Mouse (Mus musculus): Measurements from ENCODE around the gene Olfr692. TPM values are rescaled to one million over a fixed set of nuclear protein-coding genes. Genes with fewer than 3 reads are reported as not detected.

Olfr692 gene
- polyA plus RNA-seq, 1 experiment from 2014 or later, result 0.35 TPM

DNA sequence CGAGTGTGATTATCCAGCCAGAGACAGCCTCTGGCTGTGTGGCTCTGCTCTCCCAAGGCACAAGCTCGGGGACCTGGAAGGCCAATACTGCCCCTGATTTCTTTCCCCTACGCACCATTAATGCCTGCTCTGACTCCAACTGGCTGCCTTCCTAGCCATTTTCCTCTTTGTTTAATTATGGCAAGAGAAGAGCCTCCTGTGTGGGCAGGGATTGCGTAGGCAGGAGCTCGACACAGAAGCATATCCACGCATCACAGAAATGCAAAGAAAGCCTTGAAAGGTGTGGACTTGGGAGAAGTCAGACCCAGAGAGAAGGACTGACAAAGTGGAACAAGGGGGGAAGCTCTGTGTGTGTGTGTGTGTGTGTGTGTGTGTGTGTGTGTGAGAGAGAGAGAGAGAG is 46.4 kb downstream of the Olfr692 start:
- no peak for ATAC-seq (ENCODE audit: low read depth)
- H3K27me3 ChIP-seq (replicated peaks; ENCODE audit: control insufficient read depth, insufficient read depth, low read length), result no peaks in the 10 kb centered on the region
- H3K4me1 ChIP-seq (ENCODE audit: control insufficient read depth, insufficient read depth, low read length), result no peaks in the 10 kb centered on the region
- H3K4me2 ChIP-seq (ENCODE audit: low read depth, low read length), result no peak overlapping the region
- no peak for DNase-seq (ENCODE audit: low spot score)
- no peak overlapping the region for H3K27ac ChIP-seq (replicated peaks; ENCODE audit: low read depth, low read length)
- H3K36me3 ChIP-seq (ENCODE audit: control insufficient read depth, insufficient read depth, low read length), result no peaks in the 10 kb centered on the region
- H3K9ac ChIP-seq (ENCODE audit: low read depth, low read length), result no peak overlapping the region
- no peaks in the 10 kb centered on the region for H3K9me3 ChIP-seq (ENCODE audit: control insufficient read depth, low read length)
- WGBS, result 56% methylated on average over 6 of the region's 6 CpGs
- no peak overlapping the region for H3K4me3 ChIP-seq (ENCODE audit: low read depth, low read length)

DNA sequence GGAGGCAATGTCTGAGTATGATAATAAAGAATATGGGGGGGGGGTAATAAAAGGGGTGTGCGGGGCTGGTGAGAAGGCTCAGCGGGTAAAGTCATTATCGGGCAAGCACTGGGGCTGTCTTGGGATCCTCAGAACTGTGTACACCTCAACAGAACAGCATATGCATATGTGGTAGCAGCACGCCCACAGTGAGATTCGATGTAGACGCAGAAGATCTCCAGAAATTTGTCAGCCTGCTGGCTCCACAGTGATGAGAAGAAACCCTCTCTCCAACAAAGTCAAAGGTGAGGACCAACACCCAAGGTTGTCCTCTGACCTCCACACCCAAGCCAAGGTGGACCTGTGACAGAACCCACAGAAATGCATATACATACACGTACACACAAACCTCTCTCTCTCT is 48.5 kb downstream of the Olfr692 start:
- Histone ChIP-seq H3K4me2 (ENCODE audit: low read depth, low read length) (no peak overlapping the region), H3K9me3 (ENCODE audit: control insufficient read depth, low read length) (no peaks in the 10 kb centered on the region), H3K27ac (replicated peaks; ENCODE audit: low read depth, low read length) (no peak overlapping the region), H3K27me3 (replicated peaks; ENCODE audit: control insufficient read depth, insufficient read depth, low read length) (no peaks in the 10 kb centered on the region), H3K4me1 (ENCODE audit: control insufficient read depth, insufficient read depth, low read length) (no peaks in the 10 kb centered on the region), H3K9ac (ENCODE audit: low read depth, low read length) (no peak overlapping the region), H3K4me3 (ENCODE audit: low read depth, low read length) (no peak overlapping the region), H3K36me3 (ENCODE audit: control insufficient read depth, insufficient read depth, low read length) (no peaks in the 10 kb centered on the region)
- no peak for DNase-seq (ENCODE audit: low spot score)
- 91% methylated on average over 7 of the region's 7 CpGs for WGBS
- no peak for ATAC-seq (ENCODE audit: low read depth)

DNA sequence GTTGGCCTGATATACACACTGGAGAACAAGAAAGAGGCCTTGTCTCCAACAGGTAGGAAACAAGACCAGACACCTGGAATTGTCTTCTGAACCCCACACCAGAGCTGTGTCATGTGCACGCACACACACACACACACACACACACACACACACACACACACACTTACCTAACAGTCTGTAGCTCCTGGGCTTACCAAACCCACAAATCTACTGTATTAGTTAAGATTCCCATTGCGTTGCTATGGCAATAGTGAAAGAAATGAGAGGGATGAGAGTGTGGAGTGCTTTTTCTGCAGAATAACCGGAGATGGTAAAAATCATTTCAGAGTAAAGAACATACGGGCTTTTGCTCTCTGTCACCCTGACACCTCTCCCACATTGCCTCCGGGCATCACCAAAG is 50.1 kb downstream of the Olfr692 start:
- ATAC-seq (ENCODE audit: low read depth) (no peak), DNase-seq (ENCODE audit: low spot score) (no peak)
- Histone ChIP-seq H3K27me3 (replicated peaks; ENCODE audit: control insufficient read depth, insufficient read depth, low read length) (no peaks in the 10 kb centered on the region), H3K9me3 (ENCODE audit: control insufficient read depth, low read length) (no peaks in the 10 kb centered on the region), H3K9ac (ENCODE audit: low read depth, low read length) (no peak overlapping the region), H3K4me1 (ENCODE audit: control insufficient read depth, insufficient read depth, low read length) (no peaks in the 10 kb centered on the region), H3K27ac (replicated peaks; ENCODE audit: low read depth, low read length) (no peak overlapping the region), H3K4me3 (ENCODE audit: low read depth, low read length) (no peak overlapping the region), H3K4me2 (ENCODE audit: low read depth, low read length) (no peak overlapping the region), H3K36me3 (ENCODE audit: control insufficient read depth, insufficient read depth, low read length) (no peaks in the 10 kb centered on the region)
- 79% methylated on average over 5 of the region's 5 CpGs for WGBS

Other genes starting within 250 kb of the Olfr692 start
- gene Olfr683, start 221.2 kb upstream of the Olfr692 start, polyA plus RNA-seq (2014; fragmentation: Nextera tagmentation; extraction: Ambion mirVana), result not detected in 2 replicates
- not detected in 2 replicates for gene Olfr684, start 204.6 kb upstream of the Olfr692 start, polyA plus RNA-seq (2014; fragmentation: Nextera tagmentation; extraction: Ambion mirVana)
- 0.10 and 0.31 TPM in 2 replicates for gene Olfr685, start 182.2 kb upstream of the Olfr692 start, polyA plus RNA-seq (2014; fragmentation: Nextera tagmentation; extraction: Ambion mirVana)
- not detected in 2 replicates for gene Olfr686, start 160.7 kb upstream of the Olfr692 start, polyA plus RNA-seq (2014; fragmentation: Nextera tagmentation; extraction: Ambion mirVana)
- gene Olfr688, start 80.1 kb upstream of the Olfr692 start, polyA plus RNA-seq (2014; fragmentation: Nextera tagmentation; extraction: Ambion mirVana), result not detected in 2 replicates
- 0.18 TPM in 2 replicates for gene Olfr689, start 57.1 kb upstream of the Olfr692 start, polyA plus RNA-seq (2014; fragmentation: Nextera tagmentation; extraction: Ambion mirVana)
- not detected in 2 replicates for gene Olfr690, start 34.1 kb upstream of the Olfr692 start, polyA plus RNA-seq (2014; fragmentation: Nextera tagmentation; extraction: Ambion mirVana)
- 0.34 TPM in 1 of 2 replicates, not detected in the other for gene Olfr691, start 26.0 kb upstream of the Olfr692 start, polyA plus RNA-seq (2014; fragmentation: Nextera tagmentation; extraction: Ambion mirVana)
- 0.42 TPM in 1 of 2 replicates, not detected in the other for gene Gm5901, start 6.8 kb downstream of the Olfr692 start, polyA plus RNA-seq (2014; fragmentation: Nextera tagmentation; extraction: Ambion mirVana)
- gene Fam160a2, start 31.8 kb downstream of the Olfr692 start, polyA plus RNA-seq (2014; fragmentation: Nextera tagmentation; extraction: Ambion mirVana), result 37.6 and 39.0 TPM in 2 replicates
- 0.10 and 0.36 TPM in 2 replicates for gene Cnga4, start 36.3 kb downstream of the Olfr692 start, polyA plus RNA-seq (2014; fragmentation: Nextera tagmentation; extraction: Ambion mirVana)
- gene Cckbr, start 57.5 kb downstream of the Olfr692 start, polyA plus RNA-seq (2014; fragmentation: Nextera tagmentation; extraction: Ambion mirVana), result 0.10 and 0.22 TPM in 2 replicates
- gene Cavin3, start 114.1 kb downstream of the Olfr692 start, polyA plus RNA-seq (2014; fragmentation: Nextera tagmentation; extraction: Ambion mirVana), result 120 and 137 TPM in 2 replicates
- 51.8 and 54.6 TPM in 2 replicates for gene Smpd1, start 186.1 kb downstream of the Olfr692 start, polyA plus RNA-seq (2014; fragmentation: Nextera tagmentation; extraction: Ambion mirVana)
- 45.6 and 48.2 TPM in 2 replicates for gene Apbb1, start 213.4 kb downstream of the Olfr692 start, polyA plus RNA-seq (2014; fragmentation: Nextera tagmentation; extraction: Ambion mirVana)
- 0.38 and 0.40 TPM in 2 replicates for gene Hpx, start 231.9 kb downstream of the Olfr692 start, polyA plus RNA-seq (2014; fragmentation: Nextera tagmentation; extraction: Ambion mirVana)

All from embryonic facial prominence, embryonic 14.5 days (tissue).